Mouse (Mus musculus): ENCODE results near the gene Klk8. TPM values are rescaled to one million over a fixed set of nuclear protein-coding genes. Genes with fewer than 3 reads are reported as not detected.

Gene Klk8
- total and polyA plus RNA-seq, 2 experiments from 2014 or later, result 10.8 to 11.3 TPM

GRCm38 (mm10) chr7:43788096-43788495 is 9.3 kb upstream of the Klk8 start:
- WGBS, result 68% methylated on average over 3 of the region's 3 CpGs
- no peaks in the 10 kb centered on the region for H3K9me3 ChIP-seq (ENCODE audit: low read length)
- H3K4me3 ChIP-seq (ENCODE audit: low read length), result no peak overlapping the region
- H3K4me1 ChIP-seq (ENCODE audit: insufficient read depth, low read length), result no peaks in the 10 kb centered on the region
- TF ChIP-seq CTCF (IDR thresholded peaks at IDR 0.05; ENCODE audit: low read depth), result no peak
- no peak overlapping the region for H3K4me2 ChIP-seq (ENCODE audit: low read depth, low read length)
- peaks cover 1% of the 10 kb centered on the region; the same call in 1 of the 2 replicates for H3K27me3 ChIP-seq (ENCODE audit: insufficient read depth, low read length)
- DNase-seq (ENCODE audit: low spot score), result no peak
- ATAC-seq, result no peak
- no peaks in the 10 kb centered on the region for H3K36me3 ChIP-seq (ENCODE audit: insufficient read depth, low read length)
- H3K9ac ChIP-seq (replicated peaks; ENCODE audit: low read length), result no peak overlapping the region
- no peak overlapping the region for H3K27ac ChIP-seq

- 79% methylated on average over 2 of the region's 2 CpGs for WGBS
- DNase-seq (ENCODE audit: low spot score) (peak; percentile 32), ATAC-seq (no peak)
Observed at GRCm38 (mm10) chr7:43789295-43789694, 8.1 kb upstream of the Klk8 start.

GRCm38 (mm10) chr7:43791591-43791990 is 5.8 kb upstream of the Klk8 start, which contains the start of gene Klk9:
Gene Klk9 (plus strand): TSS chr7:43791891.
- H3K9ac ChIP-seq (replicated peaks; ENCODE audit: low read length), result no peak within 1 kb of the TSS
- H3K4me3 ChIP-seq (ENCODE audit: low read length), result no peak within 1 kb of the TSS
- 80% methylated on average over 7 of the region's 7 CpGs for WGBS
- DNase-seq (ENCODE audit: low spot score) (no peak), ATAC-seq (no peak)
- no peak within 1 kb of the TSS for H3K27ac ChIP-seq
- H3K9me3 ChIP-seq (ENCODE audit: low read length), result no peaks in the 10 kb centered on the region
- no peaks in the 10 kb centered on the region for H3K36me3 ChIP-seq (ENCODE audit: insufficient read depth, low read length)
- TF ChIP-seq CTCF (IDR thresholded peaks at IDR 0.05; ENCODE audit: low read depth), result no peak
- H3K4me2 ChIP-seq (ENCODE audit: low read depth, low read length), result no peak within 1 kb of the TSS
- peaks cover 9% of the 10 kb centered on the region; the same call in 1 of the 2 replicates for H3K4me1 ChIP-seq (ENCODE audit: insufficient read depth, low read length)
- H3K27me3 ChIP-seq (ENCODE audit: insufficient read depth, low read length), result 0 out of 2 replicates have a peak, but pooled peaks cover 10% of the 10 kb centered on the region

More at GRCm38 (mm10) chr7:43789295-43789694, 8.1 kb upstream of the Klk8 start:
- no peaks in the 10 kb centered on the region for H3K4me1 ChIP-seq (ENCODE audit: insufficient read depth, low read length)
- no peak overlapping the region for H3K4me3 ChIP-seq (ENCODE audit: low read length)
- TF ChIP-seq CTCF (IDR thresholded peaks at IDR 0.05; ENCODE audit: low read depth), result peak; percentile 41
- no peak overlapping the region for H3K4me2 ChIP-seq (ENCODE audit: low read depth, low read length)
- no peaks in the 10 kb centered on the region for H3K9me3 ChIP-seq (ENCODE audit: low read length)
- H3K36me3 ChIP-seq (ENCODE audit: insufficient read depth, low read length), result no peaks in the 10 kb centered on the region
- no peak overlapping the region for H3K9ac ChIP-seq (replicated peaks; ENCODE audit: low read length)
- H3K27ac ChIP-seq, result no peak overlapping the region
- H3K27me3 ChIP-seq (ENCODE audit: insufficient read depth, low read length), result no peaks in the 10 kb centered on the region

GRCm38 (mm10) chr7:43796355-43796754 is 1.0 kb upstream of the Klk8 start:
- Histone ChIP-seq H3K4me3 (ENCODE audit: low read length) (peak overlapping the region; percentile 44), H3K36me3 (ENCODE audit: insufficient read depth, low read length) (no peaks in the 10 kb centered on the region), H3K9me3 (ENCODE audit: low read length) (no peaks in the 10 kb centered on the region), H3K9ac (replicated peaks; ENCODE audit: low read length) (peak overlapping the region; percentile 45; the same call in 1 of the 2 replicates), H3K4me1 (ENCODE audit: insufficient read depth, low read length) (peaks cover 9% of the 10 kb centered on the region; the same call in 1 of the 2 replicates), H3K4me2 (ENCODE audit: low read depth, low read length) (peak overlapping the region; percentile 73), H3K27ac (no peak overlapping the region), H3K27me3 (ENCODE audit: insufficient read depth, low read length) (0 out of 2 replicates have a peak, but pooled peaks cover 10% of the 10 kb centered on the region)
- ATAC-seq, result peak; percentile 48
- no peak for TF ChIP-seq CTCF (IDR thresholded peaks at IDR 0.05; ENCODE audit: low read depth)
- WGBS, result 6% methylated on average over 8 of the region's 8 CpGs
- DNase-seq (ENCODE audit: low spot score), result peak; percentile 5

GRCm38 (mm10) chr7:43797844-43798462 is 576 bp downstream of the Klk8 start:
- Histone ChIP-seq H3K27ac (no peak overlapping the region), H3K9me3 (ENCODE audit: low read length) (no peaks in the 10 kb centered on the region), H3K4me3 (ENCODE audit: low read length) (peak overlapping the region; percentile 44), H3K36me3 (ENCODE audit: insufficient read depth, low read length) (no peaks in the 10 kb centered on the region), H3K4me1 (ENCODE audit: insufficient read depth, low read length) (peaks cover 9% of the 10 kb centered on the region; the same call in 1 of the 2 replicates), H3K27me3 (ENCODE audit: insufficient read depth, low read length) (0 out of 2 replicates have a peak, but pooled peaks cover 10% of the 10 kb centered on the region), H3K9ac (replicated peaks; ENCODE audit: low read length) (peak overlapping the region; percentile 45; the same call in 1 of the 2 replicates), H3K4me2 (ENCODE audit: low read depth, low read length) (peak overlapping the region; percentile 73)
- DNase-seq (ENCODE audit: low spot score), result no peak
- ATAC-seq, result 0 out of 2 replicates have a peak, but pooled peaks have one; percentile 36
- 41% methylated on average over 13 of the region's 13 CpGs for WGBS
- TF ChIP-seq CTCF (IDR thresholded peaks at IDR 0.05; ENCODE audit: low read depth), result no peak

GRCm38 (mm10) chr7:43799876-43800275 is 2.5 kb downstream of the Klk8 start:
- Histone ChIP-seq H3K9ac (replicated peaks; ENCODE audit: low read length) (no peak overlapping the region), H3K4me2 (ENCODE audit: low read depth, low read length) (no peak overlapping the region), H3K36me3 (ENCODE audit: insufficient read depth, low read length) (no peaks in the 10 kb centered on the region), H3K9me3 (ENCODE audit: low read length) (no peaks in the 10 kb centered on the region), H3K27ac (no peak overlapping the region), H3K27me3 (ENCODE audit: insufficient read depth, low read length) (0 out of 2 replicates have a peak, but pooled peaks cover 10% of the 10 kb centered on the region), H3K4me3 (ENCODE audit: low read length) (no peak overlapping the region), H3K4me1 (ENCODE audit: insufficient read depth, low read length) (peaks cover 9% of the 10 kb centered on the region; the same call in 1 of the 2 replicates)
- TF ChIP-seq CTCF (IDR thresholded peaks at IDR 0.05; ENCODE audit: low read depth), result no peak
- no peak for ATAC-seq
- WGBS, result 74% methylated on average over 7 of the region's 7 CpGs
- no peak for DNase-seq (ENCODE audit: low spot score)

- no peak within 1 kb of the TSS for H3K9ac ChIP-seq (replicated peaks; ENCODE audit: low read length)
- DNase-seq (ENCODE audit: low spot score) (no peak), ATAC-seq (no peak)
- H3K36me3 ChIP-seq (ENCODE audit: insufficient read depth, low read length), result no peaks in the 10 kb centered on the region
- TF ChIP-seq CTCF (IDR thresholded peaks at IDR 0.05; ENCODE audit: low read depth), result no peak
- H3K4me3 ChIP-seq (ENCODE audit: low read length), result no peak within 1 kb of the TSS
- no peaks in the 10 kb centered on the region for H3K27me3 ChIP-seq (ENCODE audit: insufficient read depth, low read length)
- H3K9me3 ChIP-seq (ENCODE audit: low read length), result no peaks in the 10 kb centered on the region
- 56% methylated on average over 5 of the region's 5 CpGs for WGBS
- no peaks in the 10 kb centered on the region for H3K4me1 ChIP-seq (ENCODE audit: insufficient read depth, low read length)
- H3K4me2 ChIP-seq (ENCODE audit: low read depth, low read length), result no peak within 1 kb of the TSS
- no peak within 1 kb of the TSS for H3K27ac ChIP-seq
Observed at GRCm38 (mm10) chr7:43810994-43811393, 13.6 kb downstream of the Klk8 start, which contains the start of gene Klk7. Gene Klk7 (plus strand): TSS chr7:43811294.

Data from hindbrain, postnatal 0 days (tissue).